8 mouse cellular contexts compared by ENCODE assay signal in genomic region chr3:133542084-133542483, GRCm38 (mm10). TPM values are rescaled to one million over a fixed set of nuclear protein-coding genes. Genes with fewer than 3 reads are reported as not detected.
DNase-seq lines count a peak whose midpoint lies in the region; ATAC-seq and TF ChIP-seq lines count a peak whose summit lies in the region.

No protein-coding gene starts in this region.

- H3K79me2 ChIP-seq in MEL (ENCODE audit: control insufficient read depth, insufficient read depth, low read length, poor library complexity) = peaks cover 35% of the 10 kb centered on the region

- peaks cover 8% of the 10 kb centered on the region in 2 experiments for H3K4me1 ChIP-seq in MEL (ENCODE audit: control insufficient read depth in 1 of 2, insufficient read depth in 2 of 2, low read length in 2 of 2)
- peaks cover 9% of the 10 kb centered on the region for H3K4me1 ChIP-seq in forebrain, embryonic 16.5 days (replicated peaks; ENCODE audit: control insufficient read depth, insufficient read depth, low read length)
- peaks cover 24% of the 10 kb centered on the region for H3K4me1 ChIP-seq in midbrain, embryonic 15.5 days

- TF ChIP-seq EP300 in MEL (IDR thresholded peaks at IDR 0.05; ENCODE audit: low read depth in 1 of 2, low read length in 2 of 2) = no peak

- H3K9ac ChIP-seq in MEL (ENCODE audit: control insufficient read depth, low read depth, low read length, poor library complexity, severe bottlenecking) = no peak overlapping the region
- no peak overlapping the region for H3K9ac ChIP-seq in forebrain, embryonic 16.5 days (replicated peaks; ENCODE audit: low read depth, low read length)
- H3K9ac ChIP-seq in midbrain, embryonic 15.5 days = no peak overlapping the region

- no peak for TF ChIP-seq POLR2A in MEL (IDR thresholded peaks at IDR 0.05; ENCODE audit: control insufficient read depth in 1 of 2, insufficient read depth in 1 of 2, low read depth in 1 of 2, low read length in 2 of 2, poor library complexity in 1 of 2)

- TF ChIP-seq RAD21 in MEL (IDR thresholded peaks at IDR 0.05; ENCODE audit: low read depth, low read length) = no peak

- intact Hi-C loops in left cerebral cortex, postnatal 25 days (cut with DNase I) = loop anchor here (5.0 to 10.0 kb wide), 4 partner anchors 205 to 695 kb away; partner anchors contain the start of genes Cxxc4, Gstcd and Ints12

- H3K27me3 ChIP-seq in MEL (ENCODE audit: control insufficient read depth in 1 of 2, insufficient read depth in 2 of 2, low read length in 2 of 2) = no peaks in the 10 kb centered on the region
- H3K27me3 ChIP-seq in forebrain, embryonic 16.5 days (replicated peaks; ENCODE audit: control insufficient read depth, insufficient read depth, low read length) = no peaks in the 10 kb centered on the region
- H3K27me3 ChIP-seq in midbrain, embryonic 15.5 days (replicated peaks) = no peaks in the 10 kb centered on the region

- peak overlapping the region in 1 of 2 experiments; percentile 99; a peak in 2 of 4 replicates for H3K4me3 ChIP-seq in MEL (ENCODE audit: control insufficient read depth in 1 of 2, insufficient read depth in 1 of 2, low read depth in 2 of 2, low read length in 2 of 2)
- no peak overlapping the region for H3K4me3 ChIP-seq in forebrain, embryonic 16.5 days (replicated peaks; ENCODE audit: low read length)
- H3K4me3 ChIP-seq in midbrain, embryonic 15.5 days = peak overlapping the region; percentile 7; the same call in 1 of the 2 replicates

- peak; percentile 35 for DNase-seq in kidney, adult 9 months
- no peak for DNase-seq in kidney, postnatal 25 days
- peak; percentile 39 for DNase-seq in MEL (ENCODE audit: low read depth, low spot score)
- no peak for DNase-seq in left cerebral cortex, postnatal 25 days (ENCODE audit: low spot score in 2 of 2)
- no peak for DNase-seq in cerebellum, adult 18-20 months

- H3K27ac ChIP-seq in MEL (ENCODE audit: control insufficient read depth, low read depth, low read length) = no peak overlapping the region
- H3K27ac ChIP-seq in forebrain, embryonic 16.5 days (ENCODE audit: low read length) = no peak overlapping the region
- H3K27ac ChIP-seq in midbrain, embryonic 15.5 days = no peak overlapping the region

- no peaks in the 10 kb centered on the region for H3K9me3 ChIP-seq in MEL (replicated peaks; ENCODE audit: insufficient read depth, low read length)
- 0 out of 2 replicates have a peak, but pooled peaks cover 3% of the 10 kb centered on the region for H3K9me3 ChIP-seq in forebrain, embryonic 16.5 days (ENCODE audit: control insufficient read depth, low read length)
- no peaks in the 10 kb centered on the region for H3K9me3 ChIP-seq in midbrain, embryonic 15.5 days

- H3K4me2 ChIP-seq in forebrain, embryonic 16.5 days (ENCODE audit: low read length) = peak overlapping the region; percentile 32
- H3K4me2 ChIP-seq in midbrain, embryonic 15.5 days = peak overlapping the region; percentile 89

- TF ChIP-seq CTCF in MEL (IDR thresholded peaks at IDR 0.05 in 2 of 3, conservative IDR thresholded peaks at IDR 0.05 in 1 of 3; ENCODE audit: control insufficient read depth in 1 of 3, insufficient read depth in 1 of 3, low read depth in 2 of 3, low read length in 3 of 3, poor library complexity in 1 of 3, severe bottlenecking in 1 of 3) = no peak

- no peak for ATAC-seq in forebrain, embryonic 16.5 days
- ATAC-seq in midbrain, embryonic 15.5 days (replicated peaks) = no peak
- ATAC-seq in CD4-positive, CD25-positive, alpha-beta regulatory T cell, adult 4 months = no peak

- H3K36me3 ChIP-seq in MEL (ENCODE audit: control insufficient read depth in 1 of 2, insufficient read depth in 2 of 2, low read length in 2 of 2) = peaks cover 3 to 11% of the 10 kb centered on the region in 2 experiments
- H3K36me3 ChIP-seq in forebrain, embryonic 16.5 days (ENCODE audit: control insufficient read depth, insufficient read depth) = 0 out of 2 replicates have a peak, but pooled peaks cover 2% of the 10 kb centered on the region
- H3K36me3 ChIP-seq in midbrain, embryonic 15.5 days (replicated peaks) = 0 out of 2 replicates have a peak, but pooled peaks cover 3% of the 10 kb centered on the region

TF ChIP-seq in MEL, 35 proteins besides CTCF, POLR2A, EP300 and RAD21:
- TF ChIP-seq ZMIZ1 (IDR thresholded peaks at IDR 0.05; ENCODE audit: low read depth, low read length) = no peak
- TF ChIP-seq MAX (IDR thresholded peaks at IDR 0.05; ENCODE audit: low read length) = no peak
- TF ChIP-seq ZC3H11A (IDR thresholded peaks at IDR 0.05; ENCODE audit: low read depth, low read length) = no peak
- peak; percentile 47; the same call in 1 of the 2 replicates for TF ChIP-seq RCOR1 (IDR thresholded peaks at IDR 0.05; ENCODE audit: low read depth, low read length)
- no peak for TF ChIP-seq MYC (IDR thresholded peaks at IDR 0.05; ENCODE audit: low read depth, low read length)

RNA-seq across cellular contexts. Expression of gene Tet2, which starts 2.9 kb away (rescaled TPM):
- total RNA-seq in MEL (2012; rRNA removed) = 6.8 and 9.4 TPM in 2 replicates
- polyA plus RNA-seq in MEL (2012; ENCODE audit: insufficient read depth in 1 of 2, insufficient read length in 2 of 2, low read depth in 1 of 2, low replicate concordance in 2 of 2, missing spikeins in 1 of 2) = 100 to 1,000 TPM in 1 of 2 experiments, 10 to 100 TPM in 1; 10.9 to 101 TPM
- 17.1 and 24.0 TPM in 2 replicates for polyA plus RNA-seq in forebrain, embryonic 16.5 days (2015; fragmentation: Nextera tagmentation; extraction: Ambion mirVana)
- 23.0 and 25.4 TPM in 2 replicates for polyA plus RNA-seq in midbrain, embryonic 15.5 days (2015; fragmentation: Nextera tagmentation; extraction: Ambion mirVana)
- 10 to 100 TPM; 32.8 to 46.2 TPM for total RNA-seq in left cerebral cortex, postnatal 25 days (2021)
- polyA plus RNA-seq in CD4-positive, CD25-positive, alpha-beta regulatory T cell, adult 4 months (2017; shearing (Covaris generic)) = 10 to 100 TPM; 47.0 to 65.9 TPM

Comparison
In these comparisons a context has a peak if more than half of its experiments do, and no peak if none do; other contexts are left out.
1. DNase-seq: peak in kidney, adult 9 months (single experiment) and MEL (single experiment); none in kidney, postnatal 25 days (0 of 2), left cerebral cortex, postnatal 25 days (0 of 2) and cerebellum, adult 18-20 months (0 of 2).